Mouse (Mus musculus) cerebellum, adult 2 months (tissue): ENCODE measurements around the gene Clasp2.

Experiments
- CTCF ChIP-seq: fragments of 200-500 bp; IDR thresholded peaks from 2 replicates; pipeline ENCODE4 v1.5.1; 2011; ENCODE audit warnings: low read depth, mild to moderate bottlenecking, control low read depth, low read length, moderate library complexity, borderline replicate concordance; ENCODE audit not compliant: insufficient read depth
- POLR2A ChIP-seq: fragments of 200-500 bp; IDR thresholded peaks from 2 replicates; pipeline ENCODE4 v1.6.1; 2011; ENCODE audit warnings: low read length, control low read depth, borderline replicate concordance; ENCODE audit not compliant: insufficient read depth

DNA sequence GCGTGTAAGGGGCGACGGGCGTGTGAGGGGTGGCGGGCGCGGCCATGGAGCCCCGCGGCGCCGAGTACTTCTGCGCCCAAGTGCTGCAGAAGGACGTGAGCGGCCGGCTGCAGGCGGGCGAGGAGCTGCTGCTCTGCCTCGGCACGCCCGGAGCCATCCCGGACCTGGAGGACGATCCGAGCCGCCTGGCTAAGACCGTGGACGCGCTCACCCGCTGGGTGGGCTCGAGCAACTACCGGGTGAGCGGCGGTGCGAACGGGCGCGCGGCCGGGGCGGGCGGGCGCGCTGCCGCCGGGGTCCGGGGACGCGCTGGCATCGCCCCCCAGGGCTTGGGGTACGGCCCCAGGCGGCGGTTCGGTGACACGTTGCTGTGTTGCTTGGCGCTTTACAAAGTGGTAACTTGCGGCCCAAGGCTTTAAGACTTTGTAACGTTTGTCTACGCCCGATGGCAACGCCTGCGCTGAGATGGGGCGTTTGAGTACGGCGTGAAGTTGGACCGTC lies 414 bp downstream of the Clasp2 start:
- TF ChIP-seq CTCF (no peak), POLR2A (no peak)
